Mouse (Mus musculus) E14TG2a.4 (cell line): ENCODE data around the gene Rps29.

ENCODE experiments used
- CTCF ChIP-seq: conservative IDR thresholded peaks from 2 replicates; pipeline ENCODE4 v1.5.1; 2014; ENCODE audit warnings: low read length
- NANOG ChIP-seq: IDR thresholded peaks from 2 replicates; pipeline ENCODE4 v1.6.1; 2014; ENCODE audit warnings: borderline replicate concordance, low read length, mixed read lengths
- POU5F1 ChIP-seq: IDR thresholded peaks from 2 replicates; pipeline ENCODE4 v1.6.1; 2014; ENCODE audit warnings: low read length, borderline replicate concordance

- no peak for TF ChIP-seq CTCF
- TF ChIP-seq NANOG = no peak
- no peak for TF ChIP-seq POU5F1
These were observed 37.7 kb upstream of the Rps29 start, which contains the start of gene Gm49383 for GRCm38 (mm10) chr12:69196444-69197377.
